Mouse (Mus musculus) brown adipose tissue, adult 24 weeks (tissue): Measurements from ENCODE around the gene Pnmt. TPM values are rescaled to one million over a fixed set of nuclear protein-coding genes. Genes with fewer than 3 reads are reported as not detected.

Source experiments
- H3K27ac ChIP-seq: fragments of 200-500 bp; replicated peaks from 2 replicates; pipeline ENCODE4 v1.5.1; 2012; ENCODE audit warnings: low read depth, mild to moderate bottlenecking, low read length
- H3K4me1 ChIP-seq: fragments of 200-500 bp; 2 replicates; pipeline ENCODE4 v1.6.1; 2012; ENCODE audit warnings: low read length, mixed read lengths; ENCODE audit not compliant: control insufficient read depth, insufficient read depth, insufficient read length
- H3K4me3 ChIP-seq: fragments of 200-500 bp; 2 replicates; pipeline ENCODE4 v1.5.1; 2012; ENCODE audit warnings: low read depth, mild to moderate bottlenecking, low read length, moderate library complexity; ENCODE audit not compliant: insufficient read depth
- polyA plus RNA-seq: library from polyadenylated mRNA; stranded (reverse); fragments of >200 nt; gene quantifications from 2 replicates; pipeline ENCODE4 v1.2.4, GENCODE M21; 2012; ENCODE audit not compliant: missing spikeins, insufficient read depth, insufficient read length

Pnmt gene
- polyA plus RNA-seq, 1 experiment = not detected

- Histone ChIP-seq H3K4me1 (peaks cover 16% of the 10 kb centered on the region), H3K27ac (peak overlapping the region; percentile 41; the same call in 1 of the 2 replicates), H3K4me3 (peak overlapping the region; percentile 88)
Measured at GRCm38 (mm10) chr11:98412797-98413301, 26.6 kb downstream of the Pnmt start.

DNA sequence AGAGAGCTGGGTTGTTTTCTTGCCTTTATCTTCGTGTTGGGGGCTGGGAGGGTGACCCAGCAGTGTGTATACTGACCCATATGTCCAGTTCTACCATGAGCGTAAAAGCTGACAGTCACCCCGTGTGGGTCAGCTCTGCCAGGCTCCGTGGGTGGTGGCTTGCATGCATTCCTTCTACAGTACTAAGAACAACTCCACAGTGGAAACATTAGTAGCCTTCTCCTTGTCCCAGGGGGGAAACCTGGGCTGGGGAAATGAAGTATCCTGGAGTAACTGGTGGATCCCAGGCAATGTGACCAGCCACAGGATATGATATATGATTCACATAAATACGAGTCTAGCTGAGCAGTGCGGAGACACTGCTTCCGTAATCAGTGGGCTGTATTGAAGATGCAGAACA lies 27.5 kb downstream of the Pnmt start:
- Histone ChIP-seq H3K4me3 (peak overlapping the region; percentile 88), H3K27ac (no peak overlapping the region)

DNA sequence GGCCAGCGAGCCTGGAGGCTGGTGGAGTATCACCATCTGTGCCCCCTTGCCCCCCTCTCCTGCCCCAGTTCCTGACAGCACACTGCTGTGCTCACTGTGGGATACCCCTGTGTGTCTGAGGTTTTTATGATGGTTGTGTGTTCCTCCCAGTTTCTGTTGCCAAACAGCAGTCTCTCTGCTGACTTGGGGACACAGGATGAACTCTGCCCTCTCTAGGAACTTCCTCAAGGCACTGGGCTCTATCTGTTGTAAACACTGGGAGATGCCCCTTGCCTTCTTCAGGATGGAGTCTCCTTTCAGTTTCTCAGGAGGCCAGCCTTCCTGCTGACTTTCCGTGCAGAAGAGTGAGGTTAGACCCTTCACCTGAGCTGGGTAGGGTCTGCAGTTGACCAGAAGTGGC lies 27.9 kb downstream of the Pnmt start:
- H3K4me3 ChIP-seq = peak overlapping the region; percentile 88; the same call in 1 of the 2 replicates
- no peak overlapping the region for H3K27ac ChIP-seq
- H3K4me1 ChIP-seq = peaks cover 16% of the 10 kb centered on the region

More for the DNA sequence above, 27.5 kb downstream of the Pnmt start:
- H3K4me1 ChIP-seq = peaks cover 16% of the 10 kb centered on the region

GRCm38 (mm10) chr11:98417074-98417473 lies 30.8 kb downstream of the Pnmt start:
- H3K4me3 ChIP-seq = no peak overlapping the region
- H3K27ac ChIP-seq = no peak overlapping the region
- H3K4me1 ChIP-seq = peaks cover 16% of the 10 kb centered on the region

- Histone ChIP-seq H3K4me1 (peaks cover 16% of the 10 kb centered on the region), H3K27ac (no peak overlapping the region), H3K4me3 (no peak overlapping the region)
Measured at GRCm38 (mm10) chr11:98418273-98418672, 32.0 kb downstream of the Pnmt start.

DNA sequence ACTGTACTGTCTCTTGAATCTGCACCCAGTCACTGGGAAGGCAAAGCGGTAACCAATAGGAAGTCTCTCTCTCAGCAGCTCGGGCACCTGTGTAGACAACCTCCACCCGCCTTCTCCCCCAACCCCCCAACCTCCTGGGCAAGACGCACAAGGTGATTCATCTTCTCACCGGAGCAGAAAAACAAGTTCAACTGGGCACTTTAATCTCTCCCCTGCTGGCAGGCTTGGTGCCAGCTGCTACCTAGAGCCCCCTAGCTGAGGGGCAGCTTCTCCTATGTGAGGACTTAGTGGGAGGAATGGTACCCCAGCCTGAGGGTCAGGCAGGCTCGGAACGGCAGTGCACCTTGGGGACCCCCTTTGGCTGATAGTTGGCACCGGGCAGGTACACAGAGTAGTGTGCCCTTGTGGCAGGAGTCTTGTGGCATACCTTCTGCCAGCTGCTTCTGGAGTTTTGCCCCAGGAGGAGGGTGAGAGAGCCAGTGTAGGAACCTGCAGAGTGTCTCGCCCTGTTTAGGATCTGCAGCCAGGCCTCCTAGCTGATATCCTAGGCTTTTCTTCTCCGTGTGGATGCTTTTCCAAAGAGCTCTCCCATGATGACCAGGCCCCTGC lies 32.8 kb downstream of the Pnmt start:
- Histone ChIP-seq H3K4me3 (no peak overlapping the region), H3K27ac (no peak overlapping the region), H3K4me1 (peaks cover 16% of the 10 kb centered on the region)

DNA sequence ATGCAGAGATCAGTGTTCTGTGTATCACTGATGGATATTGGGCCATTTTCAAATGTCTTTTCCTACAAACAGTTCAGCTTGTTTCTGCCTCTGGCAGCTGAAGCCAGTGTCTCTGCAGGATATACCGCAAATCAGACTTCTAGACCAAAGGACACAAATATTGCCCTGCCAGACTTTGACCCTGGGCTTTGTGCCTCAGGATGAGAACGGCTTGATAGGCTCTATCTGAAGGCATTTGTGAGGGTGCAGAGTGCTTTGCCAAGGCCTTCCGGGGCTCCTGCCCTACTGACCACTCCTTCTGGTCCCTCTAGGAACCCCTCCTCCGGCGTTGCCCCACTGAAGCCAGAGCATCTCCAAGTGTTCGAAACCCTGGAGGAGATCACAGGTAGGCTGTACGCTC lies 40.3 kb downstream of the Pnmt start:
- Histone ChIP-seq H3K4me3 (no peak overlapping the region), H3K4me1 (no peaks in the 10 kb centered on the region), H3K27ac (no peak overlapping the region)

- Histone ChIP-seq H3K27ac (no peak overlapping the region), H3K4me3 (no peak overlapping the region), H3K4me1 (no peaks in the 10 kb centered on the region)
Measured at GRCm38 (mm10) chr11:98428436-98428835, 42.2 kb downstream of the Pnmt start.

- Histone ChIP-seq H3K4me3 (no peak overlapping the region), H3K4me1 (no peaks in the 10 kb centered on the region), H3K27ac (no peak overlapping the region)
Measured at GRCm38 (mm10) chr11:98431743-98432502, 45.7 kb downstream of the Pnmt start.

DNA sequence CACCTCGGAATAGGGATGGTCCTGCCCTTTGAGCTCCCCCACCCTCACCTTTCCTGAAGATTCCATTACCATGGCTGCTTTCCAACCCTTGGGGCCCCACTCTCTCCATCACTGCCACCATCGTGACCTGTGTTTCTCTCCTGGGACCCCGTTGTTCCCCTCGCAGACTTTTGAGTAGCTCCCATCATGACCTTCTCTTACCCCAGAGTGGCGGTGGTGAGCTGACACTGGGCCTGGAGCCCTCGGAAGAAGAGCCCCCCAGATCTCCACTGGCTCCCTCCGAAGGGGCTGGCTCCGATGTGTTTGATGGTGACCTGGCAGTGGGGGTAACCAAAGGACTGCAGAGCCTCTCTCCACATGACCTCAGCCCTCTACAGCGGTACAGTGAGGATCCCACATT lies 49.5 kb downstream of the Pnmt start:
- H3K4me1 ChIP-seq = peaks cover 4% of the 10 kb centered on the region; the same call in 1 of the 2 replicates
- H3K4me3 ChIP-seq = no peak overlapping the region
- no peak overlapping the region for H3K27ac ChIP-seq

- H3K4me3 ChIP-seq = no peak overlapping the region; the same call in 1 of the 2 replicates
- H3K27ac ChIP-seq = no peak overlapping the region
- peaks cover 4% of the 10 kb centered on the region; the same call in 1 of the 2 replicates for H3K4me1 ChIP-seq
Measured at GRCm38 (mm10) chr11:98437441-98437840, 51.2 kb downstream of the Pnmt start.

Other genes with a start within 250 kb of the Pnmt start
- gene Fbxl20, start 236.0 kb upstream of the Pnmt start, polyA plus RNA-seq = 12.7 and 14.1 TPM in 2 replicates
- gene Med1, start 193.2 kb upstream of the Pnmt start, polyA plus RNA-seq = 17.7 and 24.4 TPM in 2 replicates
- gene Cdk12, start 183.4 kb upstream of the Pnmt start, polyA plus RNA-seq = 14.2 and 15.0 TPM in 2 replicates
- gene Neurod2, start 56.8 kb upstream of the Pnmt start, polyA plus RNA-seq = not detected in 2 replicates
- not detected in 2 replicates for gene Ppp1r1b, start 38.0 kb upstream of the Pnmt start, polyA plus RNA-seq
- 5.3 and 8.1 TPM in 2 replicates for gene Stard3, start 28.1 kb upstream of the Pnmt start, polyA plus RNA-seq
- 41.6 and 83.6 TPM in 2 replicates for gene Tcap, start 2.6 kb upstream of the Pnmt start, polyA plus RNA-seq
- 2.1 and 2.4 TPM in 2 replicates for gene Pgap3, start 14.0 kb downstream of the Pnmt start, polyA plus RNA-seq
- 0.50 and 1.9 TPM in 2 replicates for gene Erbb2, start 26.0 kb downstream of the Pnmt start, polyA plus RNA-seq
- gene Mien1, start 52.5 kb downstream of the Pnmt start, polyA plus RNA-seq = 98.2 and 141 TPM in 2 replicates
- gene Grb7, start 59.9 kb downstream of the Pnmt start, polyA plus RNA-seq = 0.59 and 1.0 TPM in 2 replicates
- gene Ikzf3, start 159.6 kb downstream of the Pnmt start, polyA plus RNA-seq = not detected in 2 replicates
- 2.2 and 2.3 TPM in 2 replicates for gene Zpbp2, start 164.6 kb downstream of the Pnmt start, polyA plus RNA-seq
- gene Ormdl3, start 200.9 kb downstream of the Pnmt start, polyA plus RNA-seq = 276 and 329 TPM in 2 replicates
- not detected in 2 replicates for gene Lrrc3c, start 211.8 kb downstream of the Pnmt start, polyA plus RNA-seq
- 5.2 and 8.8 TPM in 2 replicates for gene Gm12355, start 239.2 kb downstream of the Pnmt start, polyA plus RNA-seq
- gene Gsdma3, start 239.9 kb downstream of the Pnmt start, polyA plus RNA-seq = not detected in 2 replicates